Mouse (Mus musculus) gastrocnemius, postnatal 14 days (tissue): ENCODE measurements around the gene Lgals1. TPM values are rescaled to one million over a fixed set of nuclear protein-coding genes. Genes with fewer than 3 reads are reported as not detected.

Experiments used
- DNase-seq: peaks from one replicate; pipeline ENCODE4 v3.0.0; 2021; ENCODE audit warnings: mixed read lengths
- intact Hi-C: fragments of 180-260 bp; cut with DNase I; formaldehyde crosslinking; loops from one replicate; pipeline ENCODE4 v1.15.1; 2025; ENCODE audit warnings: low total_unique reads
- total RNA-seq, 2 experiments: library from RNA; stranded (reverse); gene quantifications; 2 replicates each; pipeline ENCODE4 v1.2.3; 2021

Gene Lgals1
- total RNA-seq, 2 experiments from 2014 or later = 398 to 459 TPM

DNA sequence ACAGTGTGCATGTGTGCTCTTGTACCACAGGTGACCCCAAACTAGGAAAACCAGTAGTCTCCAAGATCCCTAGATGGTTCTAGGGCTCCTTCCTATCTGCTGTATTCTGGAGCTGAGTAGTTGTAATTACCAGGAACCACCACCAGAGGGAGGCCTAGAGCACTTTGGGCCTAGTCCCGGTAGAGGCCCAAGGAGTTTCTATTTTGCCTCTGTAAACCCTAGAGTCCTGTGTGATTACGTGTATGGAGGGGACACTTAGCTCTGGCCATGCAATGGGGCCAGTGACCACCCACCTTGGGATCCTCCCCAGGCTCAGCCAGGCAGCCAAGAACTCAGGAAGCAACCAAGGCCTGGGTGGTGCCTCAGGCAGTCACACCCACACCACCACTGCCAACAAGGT is 23.3 kb upstream of the Lgals1 start:
- peak; percentile 76 for DNase-seq
- intact Hi-C loops = no loop called here

GRCm38 (mm10) chr15:78908399-78908798 is 18.1 kb upstream of the Lgals1 start:
- intact Hi-C loops = no loop called here
- no peak for DNase-seq

DNA sequence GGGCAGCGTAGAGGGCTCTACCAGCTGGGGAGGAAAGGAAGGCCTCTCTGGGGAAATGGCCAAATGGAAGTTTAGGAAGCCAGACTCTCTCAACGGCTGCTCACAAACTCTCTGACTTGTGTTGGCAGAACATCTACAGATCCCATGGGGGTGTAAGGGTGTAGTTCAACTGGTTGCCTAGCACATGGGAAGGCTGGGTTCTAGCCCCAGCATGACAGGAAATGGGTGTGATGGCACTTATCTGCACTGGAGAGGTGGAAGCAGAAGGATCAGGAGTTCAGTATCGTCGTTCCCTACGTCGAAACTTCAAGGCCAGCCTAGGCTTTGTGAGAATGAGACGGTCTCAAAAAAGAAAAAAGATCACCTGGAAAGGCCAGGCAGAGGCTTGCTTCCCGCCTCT is 17.5 kb upstream of the Lgals1 start:
- intact Hi-C loops = no loop called here
- DNase-seq = no peak

DNA sequence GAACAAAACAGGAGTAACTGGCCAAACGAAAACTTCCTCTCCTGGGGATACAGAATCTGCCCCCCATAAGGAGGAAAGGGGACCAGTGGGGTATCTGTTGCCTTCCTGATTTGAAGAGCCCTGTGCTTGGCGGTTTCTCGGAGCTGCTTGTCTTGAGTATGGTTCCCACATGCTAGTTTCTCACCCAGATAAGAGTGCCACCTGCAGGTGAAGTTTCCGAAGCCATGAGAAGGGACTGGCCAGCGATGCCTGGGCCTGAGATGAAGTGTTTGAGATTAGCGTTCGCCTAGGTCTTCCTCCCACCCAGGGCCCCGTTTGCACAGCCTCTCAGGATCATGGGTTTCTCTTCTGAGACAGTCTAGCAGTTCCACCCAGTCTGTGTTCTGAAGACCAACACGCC is 14.5 kb upstream of the Lgals1 start:
- no peak for DNase-seq
- intact Hi-C loops = no loop called here

GRCm38 (mm10) chr15:78913632-78914090 is 12.9 kb upstream of the Lgals1 start, which contains the start of gene Pdxp:
TSS of gene Pdxp (plus strand) at chr15:78913919.
- DNase-seq = peak; percentile 97
- intact Hi-C loops = no loop called here

DNA sequence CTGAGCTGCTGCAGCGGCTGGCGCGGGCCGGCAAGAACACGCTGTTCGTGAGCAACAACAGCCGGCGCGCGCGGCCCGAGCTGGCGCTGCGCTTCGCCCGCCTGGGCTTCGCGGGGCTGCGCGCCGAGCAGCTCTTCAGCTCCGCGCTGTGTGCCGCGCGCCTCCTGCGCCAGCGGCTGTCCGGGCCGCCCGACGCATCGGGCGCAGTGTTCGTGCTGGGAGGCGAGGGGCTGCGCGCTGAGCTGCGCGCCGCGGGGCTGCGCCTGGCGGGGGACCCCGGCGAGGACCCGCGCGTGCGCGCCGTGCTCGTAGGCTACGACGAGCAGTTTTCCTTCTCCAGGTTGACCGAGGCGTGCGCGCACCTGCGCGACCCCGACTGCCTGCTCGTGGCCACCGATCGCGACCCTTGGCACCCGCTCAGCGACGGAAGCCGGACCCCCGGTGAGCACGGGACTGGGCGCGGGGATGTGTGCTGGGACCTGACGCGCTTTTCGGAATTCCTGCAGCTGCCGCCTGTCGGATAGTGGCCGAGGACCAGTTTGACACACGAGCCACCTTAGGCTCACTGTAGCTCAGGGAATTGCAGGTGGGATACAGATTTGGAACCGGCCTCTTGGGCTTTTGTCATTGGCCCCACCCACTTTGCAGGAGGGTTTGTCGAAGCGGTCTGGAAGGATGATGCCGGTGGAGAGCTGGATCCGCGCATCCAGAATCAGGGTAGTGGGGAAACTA is 12.3 kb upstream of the Lgals1 start:
- intact Hi-C loops = no loop called here
- DNase-seq = no peak

DNA sequence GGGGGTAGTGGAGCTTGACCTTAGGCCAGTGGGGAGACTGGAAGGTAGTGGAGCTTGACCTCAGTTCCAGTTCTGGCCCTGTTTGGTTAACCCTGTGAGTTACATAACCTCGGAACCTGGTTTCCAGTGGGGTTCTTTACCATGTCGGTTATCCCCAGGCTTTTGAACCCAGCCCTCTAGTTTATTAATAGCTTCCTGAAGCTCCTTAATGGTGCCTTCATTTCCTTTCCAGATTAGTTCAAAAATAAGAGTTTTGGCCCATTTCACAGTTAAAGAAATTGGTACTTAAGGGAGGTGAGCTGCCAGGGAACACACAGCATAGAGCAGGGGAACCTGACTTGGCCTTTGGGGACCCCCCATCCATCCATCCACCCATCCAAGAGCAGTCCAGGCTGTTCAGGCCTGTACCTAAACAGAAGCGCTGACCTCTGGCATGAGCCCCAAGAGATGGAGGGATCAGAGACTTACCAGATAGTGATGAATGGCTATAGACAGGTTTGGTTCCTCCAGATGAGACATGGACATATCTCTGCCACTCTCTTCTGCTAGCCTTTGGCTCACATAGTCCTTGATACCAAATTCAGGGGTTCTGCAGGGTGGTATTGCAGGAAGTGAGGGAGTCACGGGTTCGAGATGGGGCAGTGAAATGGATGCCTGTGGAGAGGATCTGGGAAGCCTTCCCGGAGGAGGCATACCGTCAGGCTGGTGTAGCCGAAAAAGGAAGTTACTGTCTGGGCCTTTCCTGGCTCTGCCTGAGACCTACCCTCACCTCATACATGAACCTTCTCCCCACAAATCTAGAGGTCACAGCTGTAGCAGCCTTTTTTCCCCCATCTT is 11.5 kb upstream of the Lgals1 start:
- no peak for DNase-seq
- intact Hi-C loops = no loop called here

- peak; percentile 65 for DNase-seq
- intact Hi-C loops = no loop called here
These were observed 10.9 kb upstream of the Lgals1 start for GRCm38 (mm10) chr15:78915660-78916017.

- intact Hi-C loops = no loop called here
- no peak for DNase-seq
These were observed 10.3 kb upstream of the Lgals1 start for GRCm38 (mm10) chr15:78916052-78916826.

DNA sequence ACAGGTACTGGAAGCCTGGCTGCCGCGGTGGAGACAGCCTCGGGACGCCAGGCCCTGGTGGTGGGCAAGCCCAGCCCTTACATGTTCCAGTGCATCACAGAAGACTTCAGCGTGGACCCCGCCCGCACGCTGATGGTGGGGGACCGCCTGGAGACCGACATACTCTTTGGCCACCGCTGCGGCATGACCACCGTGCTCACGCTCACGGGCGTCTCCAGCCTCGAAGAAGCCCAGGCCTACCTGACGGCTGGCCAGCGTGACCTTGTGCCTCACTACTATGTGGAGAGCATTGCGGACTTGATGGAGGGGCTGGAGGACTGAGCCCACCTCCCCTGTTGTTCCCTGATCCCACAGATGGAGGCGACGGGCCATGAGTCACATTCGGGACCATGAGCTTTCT is 8.4 kb upstream of the Lgals1 start:
- intact Hi-C loops = no loop called here
- no peak for DNase-seq

GRCm38 (mm10) chr15:78919914-78920313 is 6.6 kb upstream of the Lgals1 start:
- intact Hi-C loops = no loop called here
- no peak for DNase-seq

DNA sequence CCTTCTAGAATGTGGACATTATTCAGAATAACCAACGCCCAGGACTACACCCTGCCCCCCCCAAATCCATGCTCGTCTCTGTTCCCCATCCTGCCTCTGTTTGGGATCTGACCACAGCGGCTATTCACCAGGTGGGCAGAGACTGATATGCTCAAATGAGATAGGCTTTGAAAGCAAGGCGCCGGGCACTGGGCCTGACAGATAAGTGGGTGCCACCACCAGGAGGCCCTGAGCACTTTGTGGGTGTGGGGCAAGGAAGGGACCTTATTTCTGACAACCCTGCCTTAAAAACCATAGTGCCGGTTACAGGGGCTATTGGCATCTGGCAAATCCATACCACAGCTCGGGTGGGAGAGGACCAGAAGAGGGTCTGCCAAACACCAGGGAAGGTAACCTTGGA is 3.8 kb upstream of the Lgals1 start:
- no peak for DNase-seq
- intact Hi-C loops = no loop called here

DNA sequence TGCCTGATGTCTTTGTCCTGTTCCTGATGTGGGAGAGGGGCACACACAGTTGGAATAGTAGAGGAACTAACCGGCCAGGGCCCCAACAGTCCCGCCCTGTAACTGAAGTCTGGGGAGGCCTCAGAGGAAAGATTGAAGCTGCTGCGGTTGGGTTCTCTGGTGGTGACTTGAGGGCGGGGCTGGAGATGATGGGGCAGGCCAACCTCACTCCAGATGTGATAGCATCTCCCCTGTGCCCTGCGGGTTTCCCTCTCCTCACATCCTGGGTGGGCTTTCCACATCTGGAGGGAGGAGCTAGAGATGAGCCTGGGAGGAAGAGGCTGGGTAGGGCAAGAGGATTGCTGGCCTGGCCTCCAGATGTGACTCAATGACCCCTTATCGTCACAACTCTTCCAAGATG is 2.9 kb upstream of the Lgals1 start:
- intact Hi-C loops = no loop called here
- no peak for DNase-seq

GRCm38 (mm10) chr15:78925129-78925528 is 1.4 kb upstream of the Lgals1 start:
- intact Hi-C loops = no loop called here
- DNase-seq = no peak

- peak; percentile 75 for DNase-seq
- intact Hi-C loops = no loop called here
These were observed 679 bp downstream of the Lgals1 start for GRCm38 (mm10) chr15:78927021-78927787.

- peak; percentile 87 for DNase-seq
These were observed 1.4 kb downstream of the Lgals1 start for GRCm38 (mm10) chr15:78927788-78928457.

DNA sequence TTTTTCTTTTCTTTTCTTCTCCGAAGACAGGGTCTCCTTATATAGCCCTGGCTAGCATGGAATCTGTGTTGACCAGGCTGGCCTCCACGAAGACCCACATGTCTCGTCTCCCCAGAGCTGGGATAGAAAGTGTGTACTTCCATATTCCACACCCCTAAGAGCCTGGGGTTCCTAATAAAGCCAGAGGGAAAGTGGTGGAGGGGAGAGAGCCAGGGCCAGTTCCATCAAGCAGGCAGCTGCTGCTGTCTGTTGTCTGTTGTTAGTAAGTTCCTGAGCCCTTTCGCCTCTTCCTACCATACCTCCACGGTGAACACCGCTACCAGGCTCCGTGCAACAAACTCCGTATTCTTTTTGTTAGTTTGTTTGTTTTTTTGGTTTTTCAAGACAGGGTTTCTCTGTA is 2.0 kb downstream of the Lgals1 start:
- DNase-seq = no peak
- intact Hi-C loops = no loop called here

More at GRCm38 (mm10) chr15:78927788-78928457, 1.4 kb downstream of the Lgals1 start:
- intact Hi-C loops = no loop called here

GRCm38 (mm10) chr15:78930192-78930706 is 3.7 kb downstream of the Lgals1 start:
- intact Hi-C loops = no loop called here
- DNase-seq = no peak
